Mouse (Mus musculus) mouse embryonic stem cell (cell line): ENCODE results near the gene Aoc3.
"Not testable (repeated sequence)": the region's sequence is repeated elsewhere in the genome, so short reads cannot be mapped to it uniquely, and the experiment has no call there.

Experiments
- in situ Hi-C, 2 experiments: fragments of 300-500 bp; cut with MboI; formaldehyde crosslinking; loops; 1 replicate in 1 of 2; 3 replicates in 1 of 2; pipeline ENCODE4 v1.14.3; 2019 to 2020; ENCODE audit warnings: low sequenced_read_pairs in 2 of 2, low pct_unique_long_range_greater_than_20kb in 1 of 2, mixed read lengths in 1 of 2; ENCODE audit not compliant: unreplicated experiment in 1 of 2

The Aoc3 gene

GRCm38 (mm10) chr11:101355916-101356315, 25.5 kb downstream of the Aoc3 start:
- in situ Hi-C loops: no loop called here

- in situ Hi-C loops: no loop called here
Observed at GRCm38 (mm10) chr11:101357505-101358182, 27.2 kb downstream of the Aoc3 start.

GRCm38 (mm10) chr11:101359776-101360175, 29.4 kb downstream of the Aoc3 start:
- in situ Hi-C loops: no loop called here

GRCm38 (mm10) chr11:101360651-101361113, 30.3 kb downstream of the Aoc3 start:
- in situ Hi-C loops: no loop called here

- in situ Hi-C loops: no loop called here
Observed at GRCm38 (mm10) chr11:101364531-101364931, 34.1 kb downstream of the Aoc3 start.

- in situ Hi-C loops: no loop called here
Observed at GRCm38 (mm10) chr11:101367326-101367935, 37.0 kb downstream of the Aoc3 start, which contains the start of gene G6pc. TSS of gene G6pc (plus strand) at chr11:101367561.

- in situ Hi-C loops: no loop called here
Observed at GRCm38 (mm10) chr11:101370141-101370540, 39.7 kb downstream of the Aoc3 start.

GRCm38 (mm10) chr11:101374421-101374938, 44.1 kb downstream of the Aoc3 start:
- in situ Hi-C loops: no loop called here

- in situ Hi-C loops: not testable (repeated sequence)
Observed at GRCm38 (mm10) chr11:101378196-101378595, 47.8 kb downstream of the Aoc3 start.

- in situ Hi-C loops: no loop called here
Observed at GRCm38 (mm10) chr11:101378926-101379325, 48.5 kb downstream of the Aoc3 start.

GRCm38 (mm10) chr11:101381817-101382216, 51.4 kb downstream of the Aoc3 start:
- in situ Hi-C loops: no loop called here
